Mouse (Mus musculus) lung, embryonic 14.5 days (tissue): ENCODE measurements around the gene Synrg. TPM values are rescaled to one million over a fixed set of nuclear protein-coding genes. Genes with fewer than 3 reads are reported as not detected.

Source experiments
- ATAC-seq: fragments of 200-750 bp; cut with Nextera tagmentation; 2 replicates; pipeline ENCODE4 v1.8.0; 2017; ENCODE audit warnings: mild to moderate bottlenecking, moderate TSS enrichment, moderate library complexity; ENCODE audit not compliant: insufficient read depth
- DNase-seq: peaks from one replicate; pipeline ENCODE4 v3.0.0-alpha.2; 2015
- H3K27ac ChIP-seq: fragments of 300-500 bp; sonication (generic); 2 replicates; pipeline ENCODE4 v1.5.1; 2014; ENCODE audit warnings: low read depth, mild to moderate bottlenecking, moderate library complexity
- H3K27me3 ChIP-seq: fragments of 300-500 bp; sonication (generic); 2 replicates; pipeline ENCODE4 v1.6.1; 2014; ENCODE audit warnings: low read length, control low read depth; ENCODE audit not compliant: insufficient read depth
- H3K36me3 ChIP-seq: fragments of 300-500 bp; sonication (generic); 2 replicates; pipeline ENCODE4 v1.6.1; 2014; ENCODE audit warnings: control low read depth; ENCODE audit not compliant: insufficient read depth
- H3K4me1 ChIP-seq: fragments of 300-500 bp; sonication (generic); 2 replicates; pipeline ENCODE4 v1.6.1; 2014; ENCODE audit warnings: antibody characterized with exemption, control low read depth; ENCODE audit not compliant: insufficient read depth
- H3K4me2 ChIP-seq: fragments of 300-500 bp; sonication (generic); 2 replicates; pipeline ENCODE4 v1.6.1; 2014; ENCODE audit warnings: mild to moderate bottlenecking
- H3K4me3 ChIP-seq: fragments of 300-500 bp; sonication (generic); 2 replicates; pipeline ENCODE4 v1.5.1; 2014; ENCODE audit warnings: low read depth, low read length
- H3K9ac ChIP-seq: fragments of 300-500 bp; sonication (generic); 2 replicates; pipeline ENCODE4 v1.6.1; 2014
- H3K9me3 ChIP-seq: fragments of 300-500 bp; sonication (generic); 2 replicates; pipeline ENCODE4 v1.6.1; 2016; ENCODE audit warnings: low read depth, low read length, control low read depth
- CTCF ChIP-seq: IDR thresholded peaks from 2 replicates; pipeline ENCODE4 v1.5.1; 2016; ENCODE audit warnings: antibody characterized with exemption, low read depth
- WGBS: fragments of 180-500 bp; shearing (Covaris S2); extraction: QIAGEN DNeasy Blood & Tissue Kit; methylation state at CpG from one replicate; pipeline ENCODE4 v1.1.7; 2014; 5-methylcytosine and 5-hydroxymethylcytosine counted together
- polyA plus RNA-seq: library from polyadenylated mRNA; unstranded; fragments of >200 nt; fragmentation: Nextera tagmentation; extraction: Ambion mirVana; gene quantifications from 2 replicates; pipeline ENCODE4 v1.2.1, GENCODE M21; 2014

Synrg gene
- polyA plus RNA-seq, 1 experiment from 2014 or later: 9.3 TPM

DNA sequence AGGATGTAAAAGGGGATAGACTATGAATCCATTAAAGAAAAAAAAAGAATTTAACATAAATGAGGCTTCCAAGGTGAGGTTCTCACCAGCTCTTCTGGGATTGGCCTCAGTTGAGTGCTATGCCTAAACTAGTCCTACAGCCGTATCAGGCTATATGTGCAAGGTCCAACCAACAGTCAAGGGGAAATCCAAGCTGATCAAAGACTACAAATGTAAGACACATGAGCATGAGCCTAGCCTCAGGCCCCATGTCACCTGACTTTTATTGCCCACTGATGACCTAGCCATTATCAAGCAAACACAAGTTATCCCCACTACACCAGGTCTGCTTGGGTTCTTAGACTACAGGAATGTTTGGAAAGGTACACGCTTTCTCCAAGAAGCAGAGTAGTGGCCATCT is 95.6 kb downstream of the Synrg start:
- H3K9ac ChIP-seq: no peak overlapping the region
- no peaks in the 10 kb centered on the region for H3K9me3 ChIP-seq
- H3K36me3 ChIP-seq: no peaks in the 10 kb centered on the region
- H3K27me3 ChIP-seq: no peaks in the 10 kb centered on the region
- no peak overlapping the region for H3K4me3 ChIP-seq
- ATAC-seq (no peak), DNase-seq (no peak)
- no peak overlapping the region for H3K4me2 ChIP-seq
- no peaks in the 10 kb centered on the region for H3K4me1 ChIP-seq
- 95% methylated on average over 2 of the region's 2 CpGs for WGBS
- H3K27ac ChIP-seq: no peak overlapping the region
- TF ChIP-seq CTCF: no peak

DNA sequence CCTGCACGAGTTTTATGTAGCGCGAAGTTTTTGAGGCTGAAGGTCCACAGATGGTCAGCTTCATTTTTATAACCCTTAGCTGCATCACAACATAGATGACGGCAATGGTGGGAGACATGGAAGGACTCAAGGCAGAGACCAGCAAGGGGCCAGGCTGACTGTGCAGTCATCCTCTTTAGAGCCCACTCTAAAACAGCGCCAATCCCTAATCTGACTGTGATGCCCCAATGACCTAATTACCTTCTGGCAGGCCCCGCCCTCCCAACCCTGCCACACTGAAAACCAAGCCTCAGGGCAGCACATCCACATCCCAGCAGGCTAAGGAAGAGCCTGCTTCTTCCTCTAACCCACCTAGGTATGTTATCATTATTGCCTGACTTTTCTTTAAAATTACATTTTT is 96.4 kb downstream of the Synrg start:
- no peak for ATAC-seq
- no peak for TF ChIP-seq CTCF

DNA sequence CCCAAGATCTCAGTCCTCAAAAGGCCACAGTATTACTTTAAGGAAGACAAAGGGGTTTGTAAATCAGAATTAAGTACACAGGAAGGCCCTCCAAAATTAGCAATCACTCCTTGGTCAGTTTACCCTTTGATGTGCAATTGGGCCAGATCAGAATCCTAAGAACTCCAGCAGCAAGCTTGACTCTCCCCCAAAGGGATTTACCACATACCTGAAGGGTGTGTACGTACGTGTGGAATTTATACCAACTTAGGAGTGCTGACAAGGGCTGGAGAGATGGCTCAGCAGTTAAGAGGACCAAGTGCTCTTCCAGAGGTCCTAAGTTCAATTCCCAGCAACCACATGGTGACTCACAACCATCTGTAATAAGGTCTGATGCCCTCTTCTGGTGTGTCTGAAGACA is 97.7 kb downstream of the Synrg start:
- DNase-seq (no peak), ATAC-seq (no peak)
- Histone ChIP-seq H3K4me1 (0 out of 2 replicates have a peak, but pooled peaks cover 1% of the 10 kb centered on the region), H3K9me3 (no peaks in the 10 kb centered on the region), H3K4me2 (no peak overlapping the region), H3K36me3 (no peaks in the 10 kb centered on the region), H3K27ac (no peak overlapping the region), H3K9ac (no peak overlapping the region), H3K27me3 (peaks cover 6% of the 10 kb centered on the region), H3K4me3 (no peak overlapping the region)
- no peak for TF ChIP-seq CTCF
- 64% methylated on average over 2 of the region's 2 CpGs for WGBS

More for the DNA sequence above, 96.4 kb downstream of the Synrg start:
- no peak overlapping the region for H3K27ac ChIP-seq
- no peaks in the 10 kb centered on the region for H3K36me3 ChIP-seq
- H3K4me3 ChIP-seq: no peak overlapping the region
- no peaks in the 10 kb centered on the region for H3K9me3 ChIP-seq
- WGBS: 73% methylated on average over 6 of the region's 6 CpGs
- DNase-seq: no peak
- H3K4me1 ChIP-seq: no peaks in the 10 kb centered on the region
- no peak overlapping the region for H3K9ac ChIP-seq
- H3K27me3 ChIP-seq: no peaks in the 10 kb centered on the region
- no peak overlapping the region for H3K4me2 ChIP-seq

DNA sequence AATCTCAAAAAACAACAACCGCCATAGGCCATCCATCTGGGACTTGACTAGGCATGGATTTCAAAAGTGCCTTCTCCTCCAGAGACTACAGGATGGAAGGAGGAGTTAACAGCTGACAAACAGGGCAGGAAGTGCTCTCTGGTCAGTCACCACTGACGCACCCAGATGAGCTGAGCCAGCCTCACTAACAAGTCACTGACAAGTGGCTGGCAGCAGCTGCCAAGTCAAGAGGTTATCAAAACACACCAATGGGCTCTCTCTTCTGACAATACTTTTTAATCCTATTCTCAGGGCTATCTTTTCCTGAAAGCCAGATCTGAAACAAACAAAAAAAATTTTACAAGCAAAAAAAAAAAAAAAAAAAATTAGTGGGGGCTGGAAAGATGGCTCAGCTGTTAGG is 98.6 kb downstream of the Synrg start:
- no peak overlapping the region for H3K4me2 ChIP-seq
- DNase-seq (peak; percentile 53), ATAC-seq (peak; percentile 48; the same call in 1 of the 2 replicates)
- WGBS: 25% methylated on average over 2 of the region's 2 CpGs
- H3K4me1 ChIP-seq: 0 out of 2 replicates have a peak, but pooled peaks cover 7% of the 10 kb centered on the region
- no peaks in the 10 kb centered on the region for H3K9me3 ChIP-seq
- no peak overlapping the region for H3K27ac ChIP-seq
- peaks cover 11% of the 10 kb centered on the region for H3K27me3 ChIP-seq
- no peak overlapping the region for H3K4me3 ChIP-seq
- no peak overlapping the region for H3K9ac ChIP-seq
- H3K36me3 ChIP-seq: no peaks in the 10 kb centered on the region
- TF ChIP-seq CTCF: no peak

DNA sequence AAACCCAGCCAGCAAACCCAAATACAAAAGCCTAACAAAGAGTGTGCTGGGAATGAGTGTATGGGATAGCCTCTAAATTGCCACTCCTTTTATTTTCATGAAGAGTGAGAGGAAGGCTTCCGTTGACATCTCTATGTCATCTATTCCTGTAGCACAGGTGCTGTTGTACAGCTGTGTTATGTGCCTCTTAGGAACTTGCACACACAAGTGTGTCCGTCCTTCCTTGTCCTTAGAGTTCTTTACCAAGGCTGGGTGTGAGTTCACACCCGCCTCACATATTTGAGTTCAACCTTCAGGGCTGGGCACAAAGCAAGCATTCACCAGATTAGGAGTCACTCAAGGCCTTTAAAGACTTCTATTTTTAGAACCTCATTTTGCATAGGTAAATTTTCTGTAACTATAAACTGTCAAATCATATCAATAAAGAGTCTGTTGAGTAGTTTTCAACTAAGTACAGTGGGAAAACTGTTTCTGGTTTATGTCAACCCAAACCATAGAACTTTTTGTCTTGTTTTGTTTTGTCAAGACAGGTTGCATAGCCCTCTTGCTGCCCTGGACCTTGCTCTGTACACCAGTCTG is 99.5 kb downstream of the Synrg start:
- H3K4me1 ChIP-seq: 0 out of 2 replicates have a peak, but pooled peaks cover 7% of the 10 kb centered on the region
- no peaks in the 10 kb centered on the region for H3K9me3 ChIP-seq
- no peaks in the 10 kb centered on the region for H3K36me3 ChIP-seq
- DNase-seq (no peak), ATAC-seq (no peak)
- H3K9ac ChIP-seq: no peak overlapping the region
- no peak overlapping the region for H3K4me3 ChIP-seq
- WGBS: 80% methylated on average over 3 of the region's 3 CpGs
- H3K27me3 ChIP-seq: peaks cover 15% of the 10 kb centered on the region
- no peak overlapping the region for H3K27ac ChIP-seq
- H3K4me2 ChIP-seq: no peak overlapping the region
- TF ChIP-seq CTCF: no peak

DNA sequence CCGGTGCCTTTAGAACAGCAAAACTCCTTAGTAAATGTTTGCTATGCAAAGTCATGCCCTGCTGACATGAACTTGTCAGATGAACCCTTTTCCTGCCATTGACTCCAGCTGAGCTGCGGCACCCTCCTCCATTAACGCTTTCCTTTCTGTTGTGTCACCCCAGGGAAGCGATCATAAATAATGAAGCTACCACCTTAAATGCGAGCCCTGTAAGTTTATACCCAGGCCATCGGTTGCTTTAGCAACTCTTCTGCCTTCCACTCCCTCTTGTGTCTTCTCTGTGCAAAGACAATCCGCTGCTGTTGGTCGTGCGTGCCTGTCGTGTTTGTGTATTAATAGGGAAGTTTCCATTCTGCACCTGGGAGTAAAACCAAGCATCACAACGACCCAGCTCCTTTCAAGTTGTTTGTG is 101.8 kb downstream of the Synrg start:
- Histone ChIP-seq H3K4me1 (0 out of 2 replicates have a peak, but pooled peaks cover 7% of the 10 kb centered on the region), H3K4me3 (no peak overlapping the region), H3K27me3 (peaks cover 27% of the 10 kb centered on the region), H3K9ac (no peak overlapping the region), H3K9me3 (no peaks in the 10 kb centered on the region), H3K27ac (no peak overlapping the region), H3K36me3 (no peaks in the 10 kb centered on the region), H3K4me2 (peak overlapping the region; percentile 88; the same call in 1 of the 2 replicates)
- WGBS: 5% methylated on average over 11 of the region's 11 CpGs
- peak; percentile 56 for DNase-seq
- no peak for ATAC-seq
- TF ChIP-seq CTCF: peak; percentile 52

DNA sequence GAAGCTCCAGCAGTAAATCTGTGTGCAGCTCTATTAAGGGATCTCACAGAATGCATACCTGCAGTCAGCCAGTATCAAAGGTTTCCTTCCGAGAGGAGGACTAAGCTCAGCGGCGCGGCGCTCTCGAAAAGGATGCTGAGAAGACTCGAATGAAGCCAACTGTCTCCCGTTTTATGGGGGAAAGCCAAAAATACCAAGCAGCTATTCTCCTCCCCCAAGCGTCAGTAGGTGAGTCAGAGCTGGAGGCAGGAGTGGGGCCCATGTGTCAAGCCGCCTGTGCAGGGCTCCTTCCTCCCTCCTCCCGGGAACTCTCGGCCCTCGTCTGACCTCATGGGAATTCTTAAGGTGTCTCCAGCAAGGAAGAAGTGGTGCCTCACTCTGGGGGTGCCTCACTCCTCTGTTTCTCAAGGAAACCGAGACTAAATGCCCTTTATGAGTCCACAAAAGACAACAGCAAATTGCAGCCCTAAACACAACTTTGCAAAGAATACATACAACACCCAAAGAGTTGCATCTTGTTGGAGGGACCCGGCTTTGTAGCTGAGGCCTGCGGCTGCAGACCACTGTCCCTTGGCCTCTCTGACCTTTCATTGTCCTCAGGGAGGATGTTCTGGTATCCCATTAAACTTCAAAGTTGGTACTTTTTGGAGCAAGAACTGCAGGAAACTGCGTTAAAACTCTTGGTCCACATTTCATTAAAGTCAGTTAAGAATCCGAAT is 102.9 kb downstream of the Synrg start:
- Histone ChIP-seq H3K27me3 (peaks cover 27% of the 10 kb centered on the region), H3K4me3 (peak overlapping the region; percentile 67), H3K9ac (peak overlapping the region; percentile 24; the same call in 1 of the 2 replicates), H3K36me3 (no peaks in the 10 kb centered on the region), H3K9me3 (no peaks in the 10 kb centered on the region), H3K4me2 (peak overlapping the region; percentile 88), H3K4me1 (0 out of 2 replicates have a peak, but pooled peaks cover 7% of the 10 kb centered on the region), H3K27ac (no peak overlapping the region)
- ATAC-seq (no peak), DNase-seq (peak; percentile 53)
- WGBS: 6% methylated on average over 18 of the region's 18 CpGs
- no peak for TF ChIP-seq CTCF
